Mouse (Mus musculus): Measurements from ENCODE around the gene Gm38655.
"Not testable (repeated sequence)": the region's sequence is repeated elsewhere in the genome, so short reads cannot be mapped to it uniquely, and the experiment has no call there.

Gene Gm38655

GRCm38 (mm10) chr17:25165970-25166671, 9.2 kb downstream of the Gm38655 start:
- DNase-seq: no peak

DNA sequence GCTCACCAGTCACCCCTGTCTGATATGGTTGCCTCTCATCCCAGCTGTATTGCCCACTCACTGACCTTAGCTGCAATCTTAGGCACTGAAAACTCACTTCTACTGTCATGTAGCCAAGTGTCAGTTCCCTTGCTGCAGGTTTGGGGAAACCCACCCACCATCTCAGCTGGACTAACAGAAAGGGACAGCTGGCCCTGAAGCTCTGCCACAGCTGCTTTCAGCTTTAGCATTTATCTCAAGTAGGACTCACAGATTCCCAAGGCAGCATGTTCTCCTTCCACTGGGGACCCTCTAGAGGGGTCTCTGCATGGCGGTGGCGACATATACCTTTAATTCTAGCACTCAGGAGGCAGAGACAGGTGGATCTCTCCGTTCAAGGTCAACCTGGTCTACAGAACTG, 10.5 kb downstream of the Gm38655 start:
- no peak for DNase-seq

- DNase-seq: no peak
Observed at GRCm38 (mm10) chr17:25163387-25163786, 11.9 kb downstream of the Gm38655 start.

DNA sequence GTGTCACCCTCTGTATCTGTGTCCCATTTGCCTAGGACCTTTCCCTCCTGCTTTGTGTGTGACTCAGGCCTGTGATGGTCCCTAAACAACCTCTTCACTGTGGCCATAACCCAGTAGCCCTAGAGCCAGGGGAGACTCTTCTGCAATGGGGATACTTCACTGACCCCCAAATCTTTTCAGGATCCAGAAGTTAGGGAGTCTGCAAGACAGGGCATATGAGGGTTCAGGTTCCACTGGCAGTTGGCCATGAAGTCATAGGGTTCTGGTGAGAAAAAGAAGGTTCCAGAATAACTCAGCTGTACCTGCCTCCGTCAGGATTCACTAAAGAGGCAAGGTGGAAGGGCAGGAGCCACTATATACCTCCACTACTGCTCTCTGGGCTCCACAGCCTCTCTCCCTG, 13.1 kb downstream of the Gm38655 start, which contains the start of gene Ccdc154:
Gene Ccdc154, plus strand, starts transcription at position 301 of the 400 bp plus-strand sequence.
- no peak for DNase-seq

DNA sequence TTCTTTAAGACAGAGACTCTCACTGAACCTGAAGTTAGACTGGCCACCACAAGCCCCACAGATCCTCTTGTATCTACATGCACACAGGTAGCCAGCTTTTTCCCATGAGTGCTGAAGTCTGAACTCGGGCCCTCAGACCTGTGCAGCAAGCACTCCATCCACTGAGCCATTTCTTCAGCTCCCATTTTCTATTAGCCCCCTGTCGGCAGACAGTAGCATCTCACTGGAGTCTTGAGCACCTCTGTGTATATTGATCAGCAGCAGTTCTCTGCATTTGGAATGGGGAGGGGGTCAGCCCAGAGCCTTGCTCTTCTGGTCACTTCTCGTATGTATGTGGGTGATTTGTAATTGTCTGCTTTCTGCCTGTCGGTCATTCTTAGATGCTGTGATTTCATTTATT, 35.3 kb downstream of the Gm38655 start:
- DNase-seq: no peak

- DNase-seq: no peak
Observed at GRCm38 (mm10) chr17:25138803-25139202, 36.5 kb downstream of the Gm38655 start.

GRCm38 (mm10) chr17:25135622-25136021, 39.6 kb downstream of the Gm38655 start:
- no peak for DNase-seq

GRCm38 (mm10) chr17:25133275-25133698, 42.0 kb downstream of the Gm38655 start, which contains the start of gene Clcn7:
Gene Clcn7 (plus strand): TSS chr17:25133391.
- peak; percentile 91 to 92 for DNase-seq

DNA sequence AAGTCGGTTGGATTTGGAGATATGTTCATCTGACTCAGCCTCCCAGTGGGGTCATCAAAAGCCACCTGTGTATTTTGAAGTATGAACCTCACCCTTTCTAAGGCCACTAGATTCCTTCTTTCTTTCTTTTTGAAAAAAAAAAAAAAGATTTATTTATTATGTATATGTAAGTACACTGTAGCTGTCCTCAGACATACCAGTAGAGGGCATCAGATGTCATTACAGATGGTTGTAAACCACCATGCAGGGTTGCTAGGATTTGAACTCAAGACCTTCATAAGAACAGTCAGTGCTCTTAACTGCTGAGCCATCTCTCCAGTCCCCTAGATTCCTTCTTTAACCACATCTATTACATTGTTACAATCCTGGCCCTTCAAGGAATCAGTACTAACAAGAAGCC, 45.2 kb downstream of the Gm38655 start:
- no peak for DNase-seq

DNA sequence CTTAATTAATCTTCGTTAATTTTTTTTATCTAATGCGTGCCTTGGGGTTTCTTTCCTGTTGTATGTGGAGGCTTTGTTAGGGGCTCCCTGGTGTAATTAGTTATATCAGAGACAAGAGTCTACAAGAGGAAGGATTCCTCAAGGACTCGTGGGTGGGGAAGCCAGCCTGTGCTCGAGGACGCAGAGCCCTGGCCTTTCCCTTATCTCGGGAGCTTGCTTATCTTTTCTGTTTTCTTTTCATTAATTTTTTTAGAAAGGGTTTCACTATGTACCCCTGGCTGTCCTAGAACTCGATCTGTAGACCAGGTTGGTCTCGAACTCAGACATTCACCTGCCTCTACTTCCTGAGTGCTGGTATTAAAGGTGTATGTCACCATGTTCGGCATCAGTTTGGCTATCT, 47.6 kb downstream of the Gm38655 start:
- no peak for DNase-seq

- DNase-seq: no peak
Observed at GRCm38 (mm10) chr17:25127079-25127478, 48.2 kb downstream of the Gm38655 start.

DNA sequence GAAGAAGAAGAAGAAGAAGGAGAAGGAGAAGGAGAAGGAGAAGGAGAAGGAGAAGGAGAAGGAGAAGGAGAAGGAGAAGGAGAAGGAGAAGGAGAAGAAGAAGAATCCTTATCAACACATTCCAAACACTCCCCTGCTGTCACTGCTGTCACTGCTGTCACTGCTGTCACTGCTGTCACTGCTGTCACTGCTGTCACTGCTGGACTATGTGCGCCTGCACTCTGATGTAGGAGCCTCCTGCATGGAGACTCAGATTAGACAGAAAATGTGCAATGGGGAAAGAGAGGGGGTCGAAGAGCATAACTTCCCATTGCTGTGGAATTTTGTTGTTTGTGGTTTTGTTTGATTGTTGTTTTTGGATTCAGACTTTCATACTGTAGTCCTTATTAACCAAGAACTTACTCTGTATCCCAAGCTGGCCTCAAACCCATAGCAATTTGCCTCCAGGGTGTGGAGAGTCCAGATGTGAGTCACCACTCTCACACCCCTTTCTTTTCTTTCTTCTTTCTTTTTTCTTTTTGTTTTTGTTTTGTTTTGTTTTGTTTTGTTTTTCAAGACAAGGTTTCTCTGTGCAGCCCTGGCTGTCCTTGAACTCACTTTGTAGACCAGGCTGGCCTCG, 49.7 kb downstream of the Gm38655 start:
- not testable (repeated sequence) for DNase-seq

- peak; percentile 65 to 68 for DNase-seq
Observed at GRCm38 (mm10) chr17:25123979-25124378, 51.3 kb downstream of the Gm38655 start.
